10 mouse cellular contexts compared by ENCODE assay signal in genomic region chr6:141333245-141333644, GRCm38 (mm10).
DNase-seq lines count a peak whose midpoint lies in the region; ATAC-seq lines count a peak whose summit lies in the region.
"Had no signal": no experiment of that assay in that cellular context is flagged by ENCODE, and none has a peak within 500 bp of the region (broad histone marks: within the 10 kb centered on the region; RNA-seq: fewer than 3 reads in every experiment).

No protein-coding gene starts in this region.

- no peak overlapping the region for H3K4me3 ChIP-seq in heart, embryonic 13.5 days
- no peak overlapping the region for H3K4me3 ChIP-seq in stomach, embryonic 16.5 days (replicated peaks; ENCODE audit: low read length)
- H3K4me3 ChIP-seq: neural tube, embryonic 12.5 days had no signal

- peak overlapping the region; percentile 69 for H3K27ac ChIP-seq in heart, embryonic 13.5 days (replicated peaks)
- H3K27ac ChIP-seq in stomach, embryonic 16.5 days (ENCODE audit: low read length), result no peak overlapping the region
- H3K27ac ChIP-seq: neural tube, embryonic 12.5 days had no signal

- no peak overlapping the region for H3K9ac ChIP-seq in heart, embryonic 13.5 days
- no peak overlapping the region for H3K9ac ChIP-seq in stomach, embryonic 16.5 days (ENCODE audit: low read length)
- H3K9ac ChIP-seq: neural tube, embryonic 12.5 days had no signal

- peak overlapping the region; percentile 7; the same call in 1 of the 2 replicates for H3K4me2 ChIP-seq in heart, embryonic 13.5 days
- no peak overlapping the region for H3K4me2 ChIP-seq in stomach, embryonic 16.5 days (ENCODE audit: low read depth, low read length)
- H3K4me2 ChIP-seq: neural tube, embryonic 12.5 days had no signal

- 9% methylated on average over 3 of the region's 3 CpGs for WGBS in heart, embryonic 13.5 days
- WGBS in stomach, embryonic 16.5 days, result 31% methylated on average over 3 of the region's 3 CpGs

- no peaks in the 10 kb centered on the region for H3K27me3 ChIP-seq in heart, embryonic 13.5 days (replicated peaks)
- H3K27me3 ChIP-seq in stomach, embryonic 16.5 days (ENCODE audit: control insufficient read depth, insufficient read depth, low read length), result no peaks in the 10 kb centered on the region
- H3K27me3 ChIP-seq: neural tube, embryonic 12.5 days had no signal

- H3K4me1 ChIP-seq in heart, embryonic 13.5 days, result peaks cover 70% of the 10 kb centered on the region
- H3K4me1 ChIP-seq in stomach, embryonic 16.5 days (ENCODE audit: control insufficient read depth, insufficient read depth, low read length), result 0 out of 2 replicates have a peak, but pooled peaks cover 5% of the 10 kb centered on the region
- H3K4me1 ChIP-seq: neural tube, embryonic 12.5 days had no signal

- no peak; the same call in 1 of the 2 replicates for ATAC-seq in heart, embryonic 13.5 days (ENCODE audit: extremely low read depth, insufficient number of reproducible peaks, low FRiP score, low TSS enrichment)
- ATAC-seq in stomach, embryonic 16.5 days (ENCODE audit: insufficient read depth, low FRiP score), result peak; percentile 79; the same call in 1 of the 2 replicates
- ATAC-seq: inflammation-experienced regulatory T-cells, adult 6 months had no signal

- H3K36me3 ChIP-seq in heart, embryonic 13.5 days, result no peaks in the 10 kb centered on the region
- H3K36me3 ChIP-seq in stomach, embryonic 16.5 days (ENCODE audit: control insufficient read depth, insufficient read depth, low read length), result no peaks in the 10 kb centered on the region
- H3K36me3 ChIP-seq: neural tube, embryonic 12.5 days had no signal

- peak; percentile 3 to 9 for DNase-seq in spleen, postnatal 36 days (ENCODE audit: low spot score in 2 of 2)
- no peak for DNase-seq in spleen, adult 18-20 months
- DNase-seq in kidney, postnatal 36 days, result peak; percentile 53 to 90
- no peak for DNase-seq in spleen, adult 12 weeks (ENCODE audit: low spot score)
- DNase-seq in cerebellum, postnatal 10 days, result no peak
- DNase-seq in layer of hippocampus, adult 8-10 months (ENCODE audit: low spot score in 2 of 2), result no peak

- no peaks in the 10 kb centered on the region for H3K9me3 ChIP-seq in heart, embryonic 13.5 days
- no peaks in the 10 kb centered on the region for H3K9me3 ChIP-seq in stomach, embryonic 16.5 days (replicated peaks; ENCODE audit: control insufficient read depth, low read length)
- H3K9me3 ChIP-seq: neural tube, embryonic 12.5 days had no signal

Comparison
In these comparisons a context has a peak if more than half of its experiments do, and no peak if none do; other contexts are left out.
1. DNase-seq: peak in spleen, postnatal 36 days (2 of 2) and kidney, postnatal 36 days (2 of 2); none in spleen, adult 18-20 months (0 of 2), spleen, adult 12 weeks (single experiment), cerebellum, postnatal 10 days (0 of 2) and layer of hippocampus, adult 8-10 months (0 of 2).